Mouse (Mus musculus): Measurements from ENCODE around the gene Polr2b.

- TF ChIP-seq CTCF (IDR thresholded peaks at IDR 0.05) = no peak
- TF ChIP-seq POLR2A (IDR thresholded peaks at IDR 0.05; ENCODE audit: insufficient read depth, low read depth, low read length) = no peak
- TF ChIP-seq EP300 (IDR thresholded peaks at IDR 0.05; ENCODE audit: insufficient read depth, low read depth, low read length) = no peak
Observed at GRCm38 (mm10) chr5:77355307-77356265, 45.6 kb downstream of the Polr2b start.

Data from heart, adult 2 months (tissue).